Mouse (Mus musculus) liver, postnatal 0 days (tissue): ENCODE results near the gene Abl1.

Source experiments
- CTCF ChIP-seq: sonication (generic); IDR thresholded peaks from 2 replicates; pipeline ENCODE4 v1.5.1; 2016; ENCODE audit warnings: antibody characterized with exemption, low read depth
- EP300 ChIP-seq: IDR thresholded peaks from 2 replicates; pipeline ENCODE4 v1.6.1; 2016; ENCODE audit warnings: antibody characterized with exemption, low read depth, mild to moderate bottlenecking

DNA sequence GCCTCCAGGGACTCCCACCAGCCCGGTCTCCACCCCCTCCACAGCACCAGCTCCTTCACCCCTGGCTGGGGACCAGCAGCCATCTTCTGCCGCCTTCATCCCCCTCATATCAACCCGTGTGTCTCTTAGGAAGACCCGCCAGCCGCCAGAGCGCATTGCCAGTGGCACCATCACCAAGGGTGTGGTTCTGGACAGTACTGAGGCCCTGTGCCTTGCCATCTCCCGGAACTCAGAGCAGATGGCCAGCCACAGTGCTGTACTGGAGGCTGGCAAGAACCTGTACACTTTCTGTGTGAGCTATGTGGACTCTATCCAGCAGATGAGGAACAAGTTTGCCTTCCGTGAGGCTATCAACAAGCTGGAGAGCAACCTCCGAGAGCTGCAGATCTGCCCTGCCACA, 113.2 kb downstream of the Abl1 start:
- TF ChIP-seq CTCF = no peak
- TF ChIP-seq EP300 = no peak
